Mouse (Mus musculus) brown adipose tissue, adult 24 weeks (tissue): ENCODE results near the gene Gnptab. TPM values are rescaled to one million over a fixed set of nuclear protein-coding genes. Genes with fewer than 3 reads are reported as not detected.
"Not testable (repeated sequence)": the region's sequence is repeated elsewhere in the genome, so short reads cannot be mapped to it uniquely, and the experiment has no call there.

Experiments used
- H3K27ac ChIP-seq: fragments of 200-500 bp; replicated peaks from 2 replicates; pipeline ENCODE4 v1.5.1; 2012; ENCODE audit warnings: low read depth, mild to moderate bottlenecking, low read length
- H3K4me1 ChIP-seq: fragments of 200-500 bp; 2 replicates; pipeline ENCODE4 v1.6.1; 2012; ENCODE audit warnings: low read length, mixed read lengths; ENCODE audit not compliant: control insufficient read depth, insufficient read depth, insufficient read length
- H3K4me3 ChIP-seq: fragments of 200-500 bp; 2 replicates; pipeline ENCODE4 v1.5.1; 2012; ENCODE audit warnings: low read depth, mild to moderate bottlenecking, low read length, moderate library complexity; ENCODE audit not compliant: insufficient read depth
- polyA plus RNA-seq: library from polyadenylated mRNA; stranded (reverse); fragments of >200 nt; gene quantifications from 2 replicates; pipeline ENCODE4 v1.2.4, GENCODE M21; 2012; ENCODE audit not compliant: missing spikeins, insufficient read depth, insufficient read length

The Gnptab gene
- polyA plus RNA-seq, 1 experiment = 30.1 TPM

DNA sequence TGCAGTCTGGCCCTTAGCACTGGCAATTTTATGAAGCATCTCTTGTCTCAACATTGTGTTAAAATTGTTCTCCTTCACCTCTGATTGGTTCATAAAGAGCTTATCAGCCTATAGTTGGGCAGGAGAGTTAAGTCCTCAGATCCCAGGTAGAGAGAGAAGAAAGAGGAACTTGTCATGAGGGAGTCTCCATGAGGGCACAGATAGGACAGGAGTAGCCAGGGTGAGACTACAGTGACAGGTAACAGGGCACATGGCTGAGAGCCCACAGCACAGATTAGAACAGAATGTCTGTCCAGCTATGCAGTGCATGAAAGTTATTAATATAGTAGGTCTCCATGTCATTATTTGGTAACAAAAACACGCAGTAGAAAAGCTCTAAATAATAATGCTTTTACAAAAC, 16.7 kb upstream of the Gnptab start:
- Histone ChIP-seq H3K27ac (no peak overlapping the region), H3K4me3 (no peak overlapping the region), H3K4me1 (no peaks in the 10 kb centered on the region)

DNA sequence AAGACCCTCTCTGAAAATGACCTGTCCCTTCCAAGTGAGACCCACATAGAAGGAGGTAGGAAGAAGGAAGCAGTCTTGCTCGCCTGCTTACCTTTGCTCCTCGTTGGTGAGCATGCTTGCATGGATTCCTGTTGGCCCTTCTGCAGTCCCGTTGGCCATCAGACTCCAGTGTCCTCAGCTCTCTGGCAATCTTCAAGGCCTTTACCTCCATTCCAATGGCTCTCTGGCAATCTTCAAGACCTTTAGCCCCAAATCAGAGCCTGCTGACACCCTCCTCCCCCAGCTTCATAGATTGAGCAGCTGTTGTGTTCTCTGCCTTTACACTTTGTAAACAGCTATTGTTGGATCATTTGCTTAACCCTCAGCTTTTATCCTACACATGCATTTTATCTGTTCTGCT, 14.7 kb upstream of the Gnptab start:
- H3K4me3 ChIP-seq = no peak overlapping the region
- H3K27ac ChIP-seq = peak overlapping the region; percentile 36
- H3K4me1 ChIP-seq = no peaks in the 10 kb centered on the region

DNA sequence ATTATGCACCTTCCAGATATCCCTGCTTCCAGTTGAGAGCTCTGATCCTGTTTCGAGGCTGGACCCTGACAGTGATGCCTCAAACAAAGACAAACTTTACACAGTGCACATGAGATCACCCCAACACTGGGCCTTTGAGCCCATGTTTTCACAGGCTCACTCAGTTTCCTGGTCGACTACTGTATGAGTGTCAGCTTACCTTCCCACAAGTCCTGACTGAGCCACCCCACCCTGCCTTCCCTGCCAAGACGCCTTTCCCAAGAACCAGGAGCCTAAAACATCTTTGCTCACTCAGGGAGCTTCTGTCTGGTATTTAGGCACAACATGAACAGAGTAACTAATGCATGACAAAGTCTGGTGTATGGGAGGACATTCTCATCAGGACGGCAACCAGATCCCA, 9.7 kb upstream of the Gnptab start:
- no peak overlapping the region for H3K4me3 ChIP-seq
- H3K27ac ChIP-seq = no peak overlapping the region
- H3K4me1 ChIP-seq = peaks cover 3% of the 10 kb centered on the region

DNA sequence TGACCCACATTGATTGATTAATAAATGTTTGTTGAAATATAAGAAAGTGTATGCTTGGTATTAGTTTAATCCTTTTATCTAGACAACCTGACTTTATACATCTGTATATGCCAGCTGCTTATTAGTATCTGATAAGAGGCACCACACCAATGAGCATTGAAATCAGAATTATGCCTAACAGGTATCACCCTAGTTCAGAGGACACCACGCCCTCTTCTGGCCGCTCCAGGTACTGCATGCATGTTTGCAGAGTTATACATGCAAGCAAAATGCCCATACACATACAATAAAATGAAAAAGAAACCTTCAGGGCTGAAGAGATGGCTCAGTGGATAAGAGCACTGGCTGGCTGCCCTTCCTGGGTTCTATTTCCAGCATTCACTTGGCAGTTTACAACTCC, 7.1 kb upstream of the Gnptab start:
- Histone ChIP-seq H3K4me3 (no peak overlapping the region), H3K27ac (no peak overlapping the region), H3K4me1 (peaks cover 3% of the 10 kb centered on the region)

DNA sequence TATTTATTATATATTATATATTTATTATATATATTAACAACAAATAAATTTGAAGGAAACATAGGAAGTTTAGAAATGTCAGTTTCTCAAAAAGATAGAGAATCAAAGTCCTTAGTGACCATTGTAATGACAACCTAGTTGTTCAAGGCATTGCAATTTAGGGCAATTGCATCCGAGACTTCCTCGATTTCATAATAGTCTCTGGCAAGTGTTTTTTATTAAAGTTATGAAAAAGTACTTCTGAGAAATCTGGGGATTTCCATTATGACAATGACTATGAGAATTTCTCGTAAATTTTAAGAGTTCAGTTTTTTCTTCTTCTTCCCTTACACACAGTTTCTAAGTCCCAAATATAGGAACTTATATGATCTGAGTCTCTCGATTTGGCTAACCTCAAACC, 6.5 kb upstream of the Gnptab start:
- Histone ChIP-seq H3K4me3 (no peak overlapping the region), H3K27ac (no peak overlapping the region)

DNA sequence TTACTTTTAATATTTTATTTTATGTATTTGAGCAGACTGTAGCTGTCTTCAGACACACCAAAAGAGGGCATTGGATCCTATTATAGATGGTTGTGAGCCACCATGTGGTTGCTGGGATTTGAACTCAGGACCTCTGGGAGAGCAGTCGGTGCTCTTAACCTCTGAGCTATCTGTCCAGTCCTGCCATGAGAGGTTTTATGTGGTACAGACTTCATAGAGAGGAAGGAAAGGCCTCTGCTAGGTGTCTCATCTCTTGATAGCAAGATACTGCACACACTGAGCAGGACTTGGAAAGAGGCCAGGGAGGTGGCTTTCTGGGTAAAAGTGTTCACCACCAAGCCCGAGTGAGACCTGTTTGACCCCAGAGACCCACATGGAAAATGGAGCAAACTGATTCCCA, 6.0 kb upstream of the Gnptab start:
- not testable (repeated sequence) for H3K4me1 ChIP-seq, H3K4me3 ChIP-seq, H3K27ac ChIP-seq

More for the DNA sequence above, 6.5 kb upstream of the Gnptab start:
- peaks cover 3% of the 10 kb centered on the region for H3K4me1 ChIP-seq

DNA sequence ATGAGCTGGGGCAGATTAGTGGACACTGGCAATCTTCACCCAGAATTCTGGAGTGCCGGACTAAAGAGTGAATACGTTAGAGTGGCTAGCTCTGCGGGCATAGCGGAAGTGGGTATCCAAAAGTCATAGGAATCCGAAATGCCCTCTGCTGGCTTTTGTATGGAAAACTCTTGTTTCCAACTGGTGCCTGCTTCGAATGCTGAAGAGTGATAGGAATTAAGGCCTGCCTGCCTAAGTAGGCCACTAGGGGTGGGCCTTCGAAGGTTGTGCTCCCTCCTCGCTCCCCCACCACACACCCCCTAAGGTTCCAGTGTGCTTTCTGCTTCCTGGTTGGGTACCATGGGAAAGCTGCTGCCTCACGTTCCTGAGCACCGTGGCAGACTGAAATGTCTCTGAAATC, 3.9 kb upstream of the Gnptab start:
- Histone ChIP-seq H3K4me1 (peaks cover 3% of the 10 kb centered on the region), H3K4me3 (no peak overlapping the region), H3K27ac (no peak overlapping the region)

DNA sequence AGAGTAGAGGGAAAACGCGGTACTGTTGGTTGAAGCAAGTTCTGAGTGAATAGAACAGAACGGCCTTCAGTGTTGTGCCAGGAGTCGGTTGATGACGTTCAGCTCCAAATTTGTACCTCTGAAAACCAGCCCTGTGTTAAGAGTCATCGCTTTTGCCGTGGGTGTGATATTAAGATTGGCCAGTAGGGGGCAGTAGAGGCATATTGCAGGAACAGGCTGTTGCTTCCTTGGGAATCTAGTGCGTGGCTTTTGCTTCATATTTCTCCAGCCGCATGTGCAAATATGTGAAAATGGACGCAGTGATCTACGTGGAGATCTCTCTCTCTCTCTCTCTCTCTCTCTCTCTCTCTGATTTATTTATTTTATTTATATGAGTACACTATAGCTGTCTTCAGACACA, 2.2 kb upstream of the Gnptab start:
- Histone ChIP-seq H3K27ac (no peak overlapping the region), H3K4me3 (no peak overlapping the region), H3K4me1 (peaks cover 3% of the 10 kb centered on the region)

DNA sequence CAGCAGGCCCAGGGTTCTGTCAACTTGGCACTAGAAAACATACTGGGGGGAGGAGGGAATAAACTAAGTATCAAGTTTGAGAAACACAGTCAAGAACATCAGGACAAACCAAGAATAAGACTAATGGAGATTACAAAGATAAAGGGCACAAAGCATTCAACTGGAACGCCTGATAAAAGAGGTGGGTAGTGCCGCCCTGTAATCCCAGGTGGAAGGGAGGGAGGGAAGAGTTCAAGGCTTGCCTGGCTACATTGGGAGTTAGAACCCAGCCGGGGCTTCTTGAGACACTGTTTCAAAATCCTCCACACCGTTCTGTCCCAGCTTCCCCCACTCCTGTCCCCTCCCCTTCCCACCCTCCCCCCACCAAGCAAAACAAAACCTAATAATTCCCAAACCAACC, 1.3 kb upstream of the Gnptab start:
- Histone ChIP-seq H3K4me1 (no peaks in the 10 kb centered on the region; the same call in 1 of the 2 replicates), H3K4me3 (no peak overlapping the region), H3K27ac (no peak overlapping the region)

DNA sequence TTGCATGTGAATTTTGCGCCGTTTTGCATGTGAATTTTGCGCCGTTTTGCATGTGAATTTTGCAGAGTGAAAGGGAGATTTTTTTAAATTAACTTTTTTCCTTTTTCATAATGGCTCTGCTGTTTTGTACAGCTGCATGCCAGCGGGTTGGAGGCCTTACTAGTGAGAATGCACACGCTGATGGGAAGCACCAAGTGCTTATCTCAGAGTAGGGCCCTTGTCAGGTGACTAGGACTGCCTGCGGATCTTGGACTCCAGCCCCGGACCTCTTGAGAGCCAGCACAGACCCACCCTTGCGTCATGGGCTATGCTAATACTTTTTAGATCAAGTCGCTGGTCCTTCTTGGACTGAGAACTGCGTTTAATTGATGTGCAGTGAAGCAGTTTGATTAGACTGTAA, 1.1 kb downstream of the Gnptab start:
- H3K4me3 ChIP-seq = peak overlapping the region; percentile 67
- H3K27ac ChIP-seq = no peak overlapping the region
- peaks cover 5% of the 10 kb centered on the region for H3K4me1 ChIP-seq

DNA sequence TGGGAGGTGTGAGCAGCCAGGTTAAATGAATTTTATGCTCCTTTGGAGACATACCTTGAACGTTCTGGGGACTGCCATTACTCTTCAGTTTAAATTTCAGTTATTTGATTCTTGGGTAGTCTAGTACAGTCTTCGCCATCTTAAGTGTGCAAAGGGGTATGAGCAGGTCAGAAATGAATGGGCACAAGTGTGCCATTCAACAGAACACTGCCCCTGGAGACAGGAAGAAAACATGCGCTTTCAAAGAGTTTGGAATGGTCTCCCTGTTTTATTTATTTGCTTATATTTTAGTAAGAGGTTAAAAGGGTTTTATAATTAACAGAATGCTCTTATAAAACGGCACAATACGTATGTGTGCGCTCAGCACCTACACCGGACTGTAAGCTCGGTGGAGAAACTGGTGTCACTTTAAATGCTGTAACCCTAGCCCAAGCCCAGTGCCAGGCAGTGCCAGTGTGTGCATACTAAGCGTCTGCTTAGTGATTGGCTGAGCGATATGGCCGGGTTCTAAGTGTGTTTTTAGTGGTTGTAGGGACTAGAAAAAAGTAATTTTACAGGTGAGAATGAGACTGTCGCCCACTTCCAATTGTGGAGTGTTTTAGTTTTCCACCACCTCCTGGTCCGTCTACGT, 1.6 kb downstream of the Gnptab start:
- H3K4me1 ChIP-seq = peaks cover 6% of the 10 kb centered on the region
- H3K4me3 ChIP-seq = peak overlapping the region; percentile 67
- no peak overlapping the region for H3K27ac ChIP-seq

DNA sequence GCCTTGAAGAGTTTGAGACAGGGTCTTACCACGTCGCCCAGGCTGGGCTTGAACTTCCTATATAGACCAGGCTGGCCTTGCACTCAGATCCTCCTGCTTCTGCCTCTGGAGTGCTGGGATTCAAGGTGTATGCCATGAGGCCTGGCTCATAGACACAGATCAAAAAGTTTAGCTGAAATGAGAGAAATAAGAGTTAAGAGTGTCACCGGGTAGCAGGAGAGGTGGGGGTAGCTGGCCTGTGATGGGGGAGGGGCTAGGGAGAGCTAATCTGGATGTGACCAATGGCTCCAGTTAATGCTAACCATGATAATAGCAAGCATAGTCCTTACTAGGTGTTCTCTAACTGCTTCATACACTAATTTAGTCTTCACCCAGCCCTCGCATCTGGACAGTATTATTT, 2.4 kb downstream of the Gnptab start:
- H3K4me3 ChIP-seq = no peak overlapping the region
- H3K27ac ChIP-seq = no peak overlapping the region
- H3K4me1 ChIP-seq = peaks cover 7% of the 10 kb centered on the region

DNA sequence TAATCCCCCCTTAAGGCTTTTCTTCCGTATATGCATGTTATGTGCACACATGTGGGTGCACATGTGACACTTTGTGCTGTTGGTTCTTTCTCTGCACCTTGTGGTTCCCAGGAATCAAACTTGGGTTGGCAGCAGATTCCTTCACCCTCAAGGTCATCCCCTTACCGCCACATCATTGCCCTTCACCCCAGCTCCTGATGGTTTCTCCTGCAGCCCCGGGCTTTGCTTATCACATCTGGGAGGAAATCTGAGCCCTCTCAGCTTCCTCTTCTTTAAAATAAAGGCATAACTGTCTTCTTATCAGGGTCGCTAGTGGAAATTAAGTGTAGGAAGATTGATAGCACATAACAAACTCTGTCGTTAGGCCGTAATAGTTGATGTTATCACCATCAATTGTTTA, 3.1 kb downstream of the Gnptab start:
- H3K4me3 ChIP-seq = no peak overlapping the region
- H3K27ac ChIP-seq = no peak overlapping the region
- H3K4me1 ChIP-seq = peaks cover 7% of the 10 kb centered on the region

DNA sequence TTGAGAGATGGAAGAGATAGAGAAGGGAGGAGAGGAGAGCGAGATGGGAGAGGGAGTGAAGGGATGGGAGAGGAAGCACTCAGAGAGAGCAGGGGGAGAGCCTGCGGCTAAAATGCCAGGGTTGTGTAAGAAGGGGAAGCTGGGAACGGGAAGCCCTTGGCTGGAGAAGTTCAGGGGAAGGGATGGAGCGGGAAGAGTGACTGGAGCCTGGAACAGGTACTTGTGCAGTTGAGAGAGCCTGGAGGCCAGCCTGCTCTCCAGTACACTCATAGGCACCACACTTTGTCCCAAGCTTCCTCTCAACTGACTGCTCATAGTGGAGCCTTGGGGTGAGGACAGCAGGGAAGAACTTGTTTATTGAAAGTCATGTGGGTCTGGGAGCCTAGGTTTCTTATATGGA, 4.5 kb downstream of the Gnptab start:
- Histone ChIP-seq H3K4me1 (peaks cover 7% of the 10 kb centered on the region), H3K4me3 (no peak overlapping the region), H3K27ac (no peak overlapping the region)

DNA sequence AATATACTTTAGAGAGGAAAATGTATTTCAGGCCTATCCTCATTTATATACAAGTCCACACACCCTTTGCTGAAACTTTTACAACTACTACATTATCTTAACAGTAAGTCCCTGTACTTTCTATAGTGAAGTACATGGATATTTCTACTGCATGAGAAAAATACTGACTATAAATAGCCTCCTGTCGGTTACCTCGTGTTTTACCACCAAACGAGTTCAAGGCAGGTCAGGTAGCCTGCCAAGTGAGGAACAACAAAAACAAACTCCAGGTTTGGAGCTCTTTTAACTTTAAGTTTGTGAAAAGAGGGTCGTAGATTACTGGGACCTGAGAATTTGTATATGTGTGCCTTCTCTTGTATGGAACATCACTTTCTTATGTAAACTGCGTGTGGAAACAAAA, 5.1 kb downstream of the Gnptab start:
- Histone ChIP-seq H3K4me1 (peaks cover 7% of the 10 kb centered on the region), H3K27ac (no peak overlapping the region), H3K4me3 (no peak overlapping the region)

DNA sequence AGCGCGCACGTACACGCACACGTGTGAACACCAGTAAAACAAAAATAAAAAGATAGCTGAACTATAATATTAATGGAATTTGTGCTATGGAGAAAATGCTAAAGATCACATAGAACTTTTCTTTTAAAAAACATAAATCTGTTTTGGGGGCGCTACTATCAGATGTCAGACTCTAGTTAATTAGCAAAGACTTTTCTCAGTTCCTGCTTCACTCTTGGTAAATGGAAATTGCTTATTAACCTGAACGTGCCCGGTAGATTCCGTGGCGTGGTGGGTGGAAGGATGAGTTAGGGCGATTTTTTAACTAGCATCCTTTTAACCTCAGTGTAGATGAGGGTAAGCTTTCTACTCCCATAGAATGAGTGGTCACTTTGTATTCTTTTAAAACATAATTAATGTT, 6.4 kb downstream of the Gnptab start:
- H3K4me1 ChIP-seq = peaks cover 11% of the 10 kb centered on the region
- no peak overlapping the region for H3K27ac ChIP-seq
- H3K4me3 ChIP-seq = no peak overlapping the region

DNA sequence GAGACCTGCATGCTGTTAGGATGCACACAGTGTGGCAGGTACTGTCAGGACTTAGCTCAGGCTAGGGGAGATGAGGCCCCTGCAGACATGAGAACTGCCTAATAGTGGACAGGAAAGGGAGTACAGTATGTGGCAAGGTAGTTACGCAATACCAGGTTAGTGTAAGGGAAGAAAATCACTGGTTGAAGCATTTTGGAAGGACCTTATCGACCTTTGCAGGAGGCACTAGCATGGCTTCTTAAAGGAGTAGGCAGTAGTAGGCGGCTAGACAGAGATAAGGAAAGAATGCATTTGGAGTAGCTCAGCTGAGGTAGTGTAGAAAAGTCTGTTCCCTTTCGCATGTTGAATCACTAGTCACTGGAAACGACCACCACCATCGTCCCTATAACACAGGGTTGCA, 6.8 kb downstream of the Gnptab start:
- H3K27ac ChIP-seq = no peak overlapping the region

More for the DNA sequence above, 6.8 kb downstream of the Gnptab start:
- Histone ChIP-seq H3K4me1 (peaks cover 11% of the 10 kb centered on the region), H3K4me3 (no peak overlapping the region)
